Mouse (Mus musculus) G1E (cell line): ENCODE measurements around the gene Gm48551.

Source experiments
- CTCF ChIP-seq: IDR thresholded peaks from 2 replicates; pipeline ENCODE4 v1.5.1; 2012; ENCODE audit warnings: low read depth, low read length, inconsistent platforms, mixed read lengths
- GATA1 ChIP-seq: IDR thresholded peaks from 2 replicates; pipeline ENCODE4 v1.6.1; 2012; ENCODE audit warnings: borderline replicate concordance, low read length, inconsistent platforms, mixed read lengths
- GATA2 ChIP-seq: IDR thresholded peaks from 2 replicates; pipeline ENCODE4 v1.6.1; 2012; ENCODE audit warnings: low read depth, low read length, inconsistent platforms, borderline replicate concordance
- POLR2AphosphoS5 ChIP-seq: IDR thresholded peaks from 2 replicates; pipeline ENCODE4 v1.6.1; 2012; ENCODE audit warnings: low read depth, low read length, inconsistent platforms; ENCODE audit not compliant: insufficient replicate concordance
- TAL1 ChIP-seq: conservative IDR thresholded peaks from 2 replicates; pipeline ENCODE4 v1.6.1; 2012; ENCODE audit warnings: low read depth, low read length, inconsistent platforms, mixed read lengths

GRCm38 (mm10) chr10:81404082-81404481 is 19.8 kb downstream of the Gm48551 start:
- no peak for TF ChIP-seq CTCF
- no peak for TF ChIP-seq POLR2AphosphoS5
- no peak for TF ChIP-seq GATA1
- no peak for TF ChIP-seq GATA2
- TF ChIP-seq TAL1: no peak
